Mouse (Mus musculus): ENCODE results near the gene Pyroxd2.
"Not testable (repeated sequence)": the region's sequence is repeated elsewhere in the genome, so short reads cannot be mapped to it uniquely, and the experiment has no call there.

The Pyroxd2 gene

DNA sequence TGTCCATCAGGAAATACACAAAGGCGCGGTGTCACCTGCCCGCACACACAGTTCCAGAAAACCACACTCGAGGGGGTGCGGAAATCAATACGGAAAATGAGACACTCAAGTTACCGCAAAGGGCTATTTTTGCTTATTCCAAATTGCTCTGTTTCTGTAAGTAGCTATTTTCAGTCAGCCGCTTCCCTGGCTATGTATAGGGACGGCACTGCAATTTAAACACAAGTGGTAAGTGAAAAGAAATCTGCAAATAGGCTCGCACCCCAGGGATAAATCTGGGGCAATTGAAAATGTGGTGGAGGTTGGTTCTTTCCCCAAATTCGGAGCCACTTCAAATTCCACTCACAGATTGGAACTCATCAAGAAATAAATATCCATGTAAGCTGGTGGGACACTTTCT lies 63.3 kb downstream of the Pyroxd2 start:
- no peak for DNase-seq (ENCODE audit: low spot score)

DNA sequence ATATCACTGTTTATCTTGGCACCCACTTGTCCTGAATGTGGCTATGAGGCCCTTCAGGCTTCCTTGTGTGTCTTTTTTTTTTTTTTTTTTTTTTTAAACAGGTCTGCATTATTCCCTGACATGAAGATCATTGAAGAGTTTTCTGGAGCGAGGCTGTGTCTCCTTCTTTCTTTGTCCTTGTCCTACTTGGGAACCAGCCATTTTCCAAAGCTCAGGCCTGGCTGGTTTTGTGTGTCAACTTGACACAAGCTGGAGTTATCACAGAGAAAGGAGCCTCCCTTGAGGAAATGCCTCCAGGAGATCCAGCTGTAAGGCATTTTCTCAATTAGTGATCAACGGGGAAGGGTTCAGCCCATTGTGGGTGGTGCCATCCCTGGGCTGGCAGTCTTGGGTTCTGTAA lies 69.8 kb downstream of the Pyroxd2 start:
- DNase-seq (ENCODE audit: low spot score), result not testable (repeated sequence)

DNA sequence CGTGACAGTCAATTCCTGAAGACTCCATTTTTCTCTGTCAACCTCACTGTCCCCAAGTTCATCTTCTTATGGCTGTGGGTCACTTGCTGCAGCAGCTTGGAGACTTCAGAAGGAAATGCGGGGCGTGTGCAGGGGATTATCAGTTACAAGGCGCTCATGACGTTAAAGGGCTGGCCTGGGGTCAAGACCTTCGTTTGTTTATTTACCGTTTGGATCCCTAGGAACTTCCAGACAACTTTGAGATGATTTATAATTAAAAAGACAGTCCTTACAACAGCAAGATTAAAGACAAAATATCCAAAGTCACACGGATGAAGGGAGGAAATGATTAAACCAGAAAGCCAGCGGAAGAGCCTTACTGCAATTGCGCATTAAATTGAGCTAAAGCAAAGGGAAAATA lies 74.4 kb downstream of the Pyroxd2 start:
- no peak for DNase-seq (ENCODE audit: low spot score)

DNA sequence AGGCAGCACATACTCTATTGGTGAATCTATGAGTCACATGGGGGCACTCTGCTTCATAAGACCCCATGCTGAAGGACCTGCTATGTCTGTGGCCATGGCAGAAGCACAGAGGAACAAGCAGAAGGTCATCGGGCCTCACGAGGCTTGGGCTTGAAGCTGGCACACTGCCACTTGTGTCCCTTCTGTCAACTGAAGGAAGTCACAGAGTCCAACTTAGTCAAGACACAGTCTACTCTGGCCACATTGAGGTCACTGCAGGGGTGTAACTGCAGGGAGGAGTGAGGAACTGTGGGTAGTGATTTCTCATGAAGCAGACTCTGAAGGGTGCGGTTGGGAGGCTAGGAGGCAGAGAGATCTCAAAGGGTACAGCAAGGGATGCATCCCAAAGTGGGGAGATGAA lies 75.1 kb downstream of the Pyroxd2 start:
- no peak for DNase-seq (ENCODE audit: low spot score)

DNA sequence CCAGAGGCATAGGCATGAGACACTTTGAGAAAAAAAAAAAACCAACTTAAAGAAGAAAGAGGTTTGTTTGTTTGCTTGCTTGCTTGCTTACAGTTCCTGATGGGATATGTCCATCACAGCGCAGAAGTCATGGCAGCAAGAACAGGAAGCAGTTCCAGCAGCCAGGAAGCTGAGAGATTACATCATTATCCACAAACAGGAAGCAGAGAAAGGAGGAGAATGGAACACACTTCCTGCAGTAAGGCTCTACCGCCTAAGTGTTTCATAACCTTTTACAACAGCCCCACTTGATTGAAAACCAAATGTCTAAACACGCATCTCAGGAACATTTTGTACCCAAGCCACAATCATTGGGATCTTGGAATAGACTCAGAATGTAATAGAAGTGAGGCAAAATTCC lies 75.6 kb downstream of the Pyroxd2 start:
- no peak for DNase-seq (ENCODE audit: low spot score)

Measured in ovary, postnatal 10 days (tissue).